Mouse (Mus musculus) stomach, postnatal 0 days (tissue): ENCODE results near the gene Inca1. TPM values are rescaled to one million over a fixed set of nuclear protein-coding genes. Genes with fewer than 3 reads are reported as not detected.

Source experiments
- ATAC-seq: fragments of 200-750 bp; cut with Nextera tagmentation; 2 replicates; pipeline ENCODE4 v1.8.0; 2017; ENCODE audit not compliant: low FRiP score, low TSS enrichment
- DNase-seq: peaks from one replicate; pipeline ENCODE4 v3.0.0-alpha.2; 2016; ENCODE audit warnings: low spot score
- H3K27ac ChIP-seq: fragments of 300-500 bp; sonication (generic); replicated peaks from 2 replicates; pipeline ENCODE4 v1.5.1; 2014; ENCODE audit warnings: mild to moderate bottlenecking, control low read depth
- H3K27me3 ChIP-seq: fragments of 300-500 bp; sonication (generic); 2 replicates; pipeline ENCODE4 v1.6.1; 2014; ENCODE audit warnings: low read length; ENCODE audit not compliant: control insufficient read depth, insufficient read depth
- H3K36me3 ChIP-seq: fragments of 300-500 bp; sonication (generic); 2 replicates; pipeline ENCODE4 v1.6.1; 2014; ENCODE audit warnings: low read length, mixed read lengths; ENCODE audit not compliant: control insufficient read depth, insufficient read depth
- H3K4me1 ChIP-seq: fragments of 300-500 bp; sonication (generic); replicated peaks from 2 replicates; pipeline ENCODE4 v1.6.1; 2014; ENCODE audit warnings: antibody characterized with exemption; ENCODE audit not compliant: control insufficient read depth, insufficient read depth
- H3K4me2 ChIP-seq: fragments of 300-500 bp; sonication (generic); replicated peaks from 2 replicates; pipeline ENCODE4 v1.6.1; 2014; ENCODE audit warnings: low read depth, mild to moderate bottlenecking, control low read depth, moderate library complexity
- H3K4me3 ChIP-seq: fragments of 300-500 bp; sonication (generic); 2 replicates; pipeline ENCODE4 v1.5.1; 2014; ENCODE audit warnings: low read depth, low read length, control low read depth
- H3K9ac ChIP-seq: fragments of 300-500 bp; sonication (generic); 2 replicates; pipeline ENCODE4 v1.6.1; 2014; ENCODE audit warnings: mild to moderate bottlenecking, low read length, control low read depth, mixed read lengths
- H3K9me3 ChIP-seq: fragments of 300-500 bp; sonication (generic); 2 replicates; pipeline ENCODE4 v1.6.1; 2016; ENCODE audit warnings: low read length; ENCODE audit not compliant: control insufficient read depth
- CTCF ChIP-seq: IDR thresholded peaks from 2 replicates; pipeline ENCODE4 v1.5.1; 2016; ENCODE audit warnings: antibody characterized with exemption, low read depth, mild to moderate bottlenecking, moderate library complexity
- EP300 ChIP-seq: optimal IDR thresholded peaks from 2 replicates; pipeline ENCODE3; 2016; ENCODE audit warnings: antibody characterized with exemption
- WGBS: fragments of 180-500 bp; shearing (Covaris S2); extraction: QIAGEN DNeasy Blood & Tissue Kit; methylation state at CpG from one replicate; pipeline ENCODE4 v1.1.7; 2014; 5-methylcytosine and 5-hydroxymethylcytosine counted together
- polyA plus RNA-seq: library from polyadenylated mRNA; unstranded; fragments of >200 nt; fragmentation: Nextera tagmentation; extraction: Ambion mirVana; gene quantifications from 2 replicates; pipeline ENCODE4 v1.2.1, GENCODE M21; 2015

Gene Inca1
- polyA plus RNA-seq, 1 experiment from 2014 or later = 1.6 TPM

GRCm38 (mm10) chr11:70700613-70701012 lies 658 bp upstream of the Inca1 start:
- Histone ChIP-seq H3K9ac (peak overlapping the region; percentile 94), H3K27me3 (no peaks in the 10 kb centered on the region), H3K27ac (peak overlapping the region; percentile 96), H3K4me2 (peak overlapping the region; percentile 75), H3K4me1 (peaks cover 8% of the 10 kb centered on the region), H3K36me3 (peaks cover 16% of the 10 kb centered on the region), H3K4me3 (peak overlapping the region; percentile 93), H3K9me3 (no peaks in the 10 kb centered on the region)
- under 1% methylated on average over 34 of the region's 34 CpGs for WGBS
- no peak for TF ChIP-seq CTCF
- TF ChIP-seq EP300 = no peak
- DNase-seq = peak; percentile 85
- peak; percentile 69 for ATAC-seq

DNA sequence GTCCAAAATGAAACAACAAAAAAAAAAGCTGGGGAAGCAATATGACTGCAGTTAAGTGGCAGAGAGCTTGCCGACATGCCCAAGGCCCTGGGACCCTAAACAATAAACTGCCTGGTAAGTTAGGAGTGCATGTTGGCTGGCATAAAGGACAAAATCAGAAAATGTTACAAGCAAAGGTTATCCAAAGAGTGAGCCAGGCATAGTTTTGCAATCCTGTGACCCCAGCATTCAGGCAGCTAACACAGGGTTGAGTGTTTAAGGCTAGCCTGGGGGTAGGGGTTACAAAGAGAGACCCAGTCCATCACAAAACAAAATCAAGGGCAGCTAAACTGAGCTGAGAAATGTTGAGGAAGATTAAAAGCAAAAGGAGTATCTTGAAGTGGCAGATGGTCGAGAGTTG lies 904 bp downstream of the Inca1 start:
- peaks cover 4% of the 10 kb centered on the region; the same call in 1 of the 2 replicates for H3K36me3 ChIP-seq
- no peak overlapping the region for H3K9ac ChIP-seq
- DNase-seq = no peak
- no peak for ATAC-seq
- 85% methylated on average over 2 of the region's 2 CpGs for WGBS
- H3K4me2 ChIP-seq = no peak overlapping the region
- H3K27me3 ChIP-seq = no peaks in the 10 kb centered on the region
- H3K9me3 ChIP-seq = no peaks in the 10 kb centered on the region
- peaks cover 8% of the 10 kb centered on the region for H3K4me1 ChIP-seq
- TF ChIP-seq CTCF (no peak), EP300 (no peak)
- H3K4me3 ChIP-seq = no peak overlapping the region
- no peak overlapping the region for H3K27ac ChIP-seq

DNA sequence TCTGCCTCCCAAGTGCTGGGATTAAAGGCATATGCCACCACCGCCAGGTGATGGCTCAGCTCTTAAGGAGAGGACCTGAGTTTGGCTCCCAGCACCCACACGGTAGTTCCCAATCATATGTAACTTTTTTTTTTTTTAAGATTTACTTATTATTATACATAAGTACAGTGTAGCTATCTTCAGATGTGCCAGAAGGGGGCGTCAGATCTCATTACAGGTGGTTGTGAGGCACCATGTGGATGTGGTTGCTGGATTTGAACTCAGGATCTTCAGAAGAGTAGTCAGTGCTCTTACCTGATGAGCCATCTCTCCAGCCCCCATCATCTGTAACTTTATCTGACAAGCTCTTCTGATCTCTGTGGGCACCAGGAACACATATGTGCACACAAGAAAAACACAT lies 2.6 kb downstream of the Inca1 start:
- H3K4me3 ChIP-seq = no peak overlapping the region
- WGBS = 68% methylated on average over 3 of the region's 3 CpGs
- no peaks in the 10 kb centered on the region for H3K27me3 ChIP-seq
- peaks cover 8% of the 10 kb centered on the region for H3K4me1 ChIP-seq
- DNase-seq (no peak), ATAC-seq (no peak)
- no peaks in the 10 kb centered on the region for H3K9me3 ChIP-seq
- H3K27ac ChIP-seq = no peak overlapping the region
- peak; percentile 33 for TF ChIP-seq CTCF
- no peak for TF ChIP-seq EP300
- no peaks in the 10 kb centered on the region for H3K36me3 ChIP-seq
- H3K4me2 ChIP-seq = no peak overlapping the region
- H3K9ac ChIP-seq = no peak overlapping the region

DNA sequence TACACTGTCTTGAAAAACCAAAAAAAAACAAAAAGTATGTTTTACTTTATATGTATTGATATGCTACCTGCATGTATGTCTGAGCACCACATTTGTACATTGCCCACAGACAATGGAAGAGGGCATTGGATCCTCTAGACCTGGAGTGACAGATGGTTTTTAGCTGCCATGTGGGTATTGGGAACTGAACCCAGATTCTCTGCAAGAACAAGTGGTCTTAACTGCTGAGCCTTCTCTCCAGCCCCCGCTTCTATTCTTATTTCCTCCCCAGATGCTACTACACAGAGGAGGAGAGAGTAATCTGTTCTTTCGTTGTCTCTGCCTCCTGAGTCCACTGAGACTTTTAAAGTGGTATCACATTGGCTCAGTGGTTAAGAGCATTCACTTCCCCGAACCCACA lies 6.5 kb downstream of the Inca1 start:
- TF ChIP-seq EP300 = no peak
- TF ChIP-seq CTCF = no peak
- Histone ChIP-seq H3K27me3 (no peaks in the 10 kb centered on the region), H3K4me1 (0 out of 2 replicates have a peak, but pooled peaks cover under 1% of the 10 kb centered on the region), H3K36me3 (no peaks in the 10 kb centered on the region), H3K9me3 (no peaks in the 10 kb centered on the region), H3K9ac (no peak overlapping the region), H3K4me3 (no peak overlapping the region), H3K27ac (no peak overlapping the region), H3K4me2 (no peak overlapping the region)
- 74% methylated on average over 3 of the region's 3 CpGs for WGBS
- ATAC-seq (no peak), DNase-seq (no peak)

DNA sequence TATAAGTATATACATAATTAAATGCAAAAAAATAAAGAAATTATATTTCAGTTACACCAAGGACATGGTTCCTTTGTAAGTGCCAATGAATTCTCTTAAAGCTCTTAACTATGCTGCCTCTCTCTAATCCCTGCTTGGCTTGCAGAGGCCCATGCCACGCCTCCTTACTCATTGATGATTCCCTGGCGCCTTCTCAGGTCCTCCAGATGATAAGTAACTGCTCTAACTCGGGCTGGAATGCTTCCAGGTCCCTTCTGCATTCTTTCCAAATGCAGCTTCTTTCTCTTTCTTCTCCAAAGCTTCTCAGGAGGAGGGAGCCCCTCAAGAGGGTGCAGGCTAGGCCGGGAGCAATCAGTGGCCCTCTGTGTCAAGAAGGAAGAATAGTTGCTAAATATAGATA lies 10.4 kb downstream of the Inca1 start:
- H3K9me3 ChIP-seq = no peaks in the 10 kb centered on the region
- H3K4me2 ChIP-seq = no peak overlapping the region
- H3K9ac ChIP-seq = no peak overlapping the region
- 29% methylated on average over 4 of the region's 4 CpGs for WGBS
- H3K4me3 ChIP-seq = no peak overlapping the region
- TF ChIP-seq CTCF (no peak), EP300 (no peak)
- H3K4me1 ChIP-seq = 0 out of 2 replicates have a peak, but pooled peaks cover 4% of the 10 kb centered on the region
- DNase-seq (no peak), ATAC-seq (no peak)
- no peak overlapping the region for H3K27ac ChIP-seq
- H3K27me3 ChIP-seq = no peaks in the 10 kb centered on the region
- H3K36me3 ChIP-seq = 0 out of 2 replicates have a peak, but pooled peaks cover 2% of the 10 kb centered on the region

- H3K4me3 ChIP-seq = peak overlapping the region; percentile 85
Measured at GRCm38 (mm10) chr11:70688372-70688771, 11.6 kb downstream of the Inca1 start.

More at GRCm38 (mm10) chr11:70688372-70688771, 11.6 kb downstream of the Inca1 start:
- H3K36me3 ChIP-seq = 0 out of 2 replicates have a peak, but pooled peaks cover 6% of the 10 kb centered on the region
- no peaks in the 10 kb centered on the region for H3K27me3 ChIP-seq
- H3K4me2 ChIP-seq = peak overlapping the region; percentile 94
- H3K4me1 ChIP-seq = 0 out of 2 replicates have a peak, but pooled peaks cover 4% of the 10 kb centered on the region
- WGBS = 12% methylated on average over 8 of the region's 8 CpGs
- DNase-seq (no peak), ATAC-seq (no peak)
- H3K9me3 ChIP-seq = no peaks in the 10 kb centered on the region
- H3K9ac ChIP-seq = peak overlapping the region; percentile 87
- TF ChIP-seq CTCF = no peak
- no peak for TF ChIP-seq EP300
- peak overlapping the region; percentile 95 for H3K27ac ChIP-seq
